Mouse (Mus musculus): ENCODE data around the gene Slc9a1.

Slc9a1 gene

DNA sequence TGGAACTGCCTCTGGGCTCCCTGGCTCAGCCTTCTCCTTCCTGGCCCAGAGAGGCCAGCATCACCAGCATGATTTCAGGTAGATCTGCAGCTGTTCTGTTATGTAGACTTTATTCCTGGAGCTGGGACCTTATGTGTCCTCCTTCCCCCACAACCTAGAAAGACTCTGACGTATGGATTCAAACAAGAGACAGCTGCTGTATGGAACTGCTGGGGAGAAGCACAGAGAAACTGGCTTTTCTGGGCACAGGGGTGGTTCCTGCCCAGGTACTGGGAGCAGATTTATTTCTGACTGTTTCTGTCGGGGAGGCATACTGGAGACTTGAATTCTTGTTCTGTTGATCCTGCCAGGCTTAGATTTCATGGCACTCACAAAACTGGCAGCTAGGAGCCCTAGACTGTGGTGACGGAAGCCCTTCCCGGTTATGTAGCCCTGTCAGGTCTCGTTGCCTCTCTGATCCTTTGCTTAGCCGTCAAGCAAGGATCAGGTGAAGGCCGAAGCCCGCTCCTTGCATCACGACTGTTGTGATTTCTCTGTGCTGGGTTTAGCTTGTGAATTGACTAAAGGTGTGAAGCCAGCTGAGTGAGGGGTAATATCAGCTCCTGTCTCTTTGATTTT is 34.2 kb downstream of the Slc9a1 start:
- DNase-seq (ENCODE audit: low spot score): no peak

DNA sequence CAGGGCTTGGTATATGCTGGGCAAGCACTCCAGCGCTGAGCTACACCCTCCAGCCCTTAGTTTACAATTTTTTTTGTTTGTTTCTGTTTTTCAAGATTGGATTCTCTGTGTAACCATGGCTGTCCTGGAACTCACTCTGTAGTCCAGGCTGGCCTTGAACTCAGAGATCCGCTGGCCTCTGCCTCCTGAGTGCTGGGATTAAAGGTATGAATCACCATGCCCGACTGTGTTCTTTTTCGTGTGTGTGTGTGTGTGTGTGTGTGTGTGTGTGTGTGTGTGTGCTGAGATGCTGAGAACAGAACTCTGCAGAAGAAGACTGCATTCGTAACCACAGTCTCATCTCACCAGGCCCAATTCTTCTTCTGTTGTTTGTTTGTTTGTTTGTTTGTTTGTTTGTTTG is 34.8 kb downstream of the Slc9a1 start:
- no peak for DNase-seq (ENCODE audit: low spot score)

DNA sequence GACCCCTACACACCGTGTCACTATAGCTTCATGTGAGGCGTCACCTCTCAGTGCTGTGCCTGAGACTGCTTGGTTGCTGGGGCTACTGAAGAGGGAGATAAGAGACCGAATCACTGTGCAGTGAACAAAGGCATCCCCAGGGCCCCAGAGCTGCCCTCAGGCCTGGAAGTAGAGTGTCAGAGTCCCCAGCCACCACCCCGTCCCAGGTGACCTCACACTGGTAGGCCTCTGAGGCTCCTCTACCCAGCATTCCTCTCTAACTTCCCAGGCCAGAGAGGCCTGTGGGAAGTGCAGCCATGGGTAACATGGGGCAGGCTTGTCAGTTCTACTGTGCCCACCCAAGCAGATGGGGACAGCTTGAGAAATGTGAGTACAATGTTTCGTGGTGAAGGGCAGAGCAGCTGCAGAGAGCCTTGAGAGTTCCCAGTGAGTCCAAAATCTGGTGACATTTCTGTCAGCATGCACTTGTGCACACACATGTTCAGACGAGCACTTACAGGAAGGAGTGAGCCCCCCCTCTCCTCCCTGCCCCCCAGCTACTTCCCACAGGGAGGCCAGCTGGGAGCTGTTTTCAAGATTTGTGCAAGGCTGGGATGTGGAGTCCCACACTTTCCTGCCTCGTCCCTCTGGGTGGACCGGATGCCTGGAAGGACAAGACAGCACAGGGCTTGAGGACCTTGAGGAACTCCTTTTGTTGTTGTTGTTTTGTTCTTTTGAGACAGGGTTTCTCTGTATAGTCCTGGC is 37.0 kb downstream of the Slc9a1 start:
- no peak for DNase-seq (ENCODE audit: low spot score)

DNA sequence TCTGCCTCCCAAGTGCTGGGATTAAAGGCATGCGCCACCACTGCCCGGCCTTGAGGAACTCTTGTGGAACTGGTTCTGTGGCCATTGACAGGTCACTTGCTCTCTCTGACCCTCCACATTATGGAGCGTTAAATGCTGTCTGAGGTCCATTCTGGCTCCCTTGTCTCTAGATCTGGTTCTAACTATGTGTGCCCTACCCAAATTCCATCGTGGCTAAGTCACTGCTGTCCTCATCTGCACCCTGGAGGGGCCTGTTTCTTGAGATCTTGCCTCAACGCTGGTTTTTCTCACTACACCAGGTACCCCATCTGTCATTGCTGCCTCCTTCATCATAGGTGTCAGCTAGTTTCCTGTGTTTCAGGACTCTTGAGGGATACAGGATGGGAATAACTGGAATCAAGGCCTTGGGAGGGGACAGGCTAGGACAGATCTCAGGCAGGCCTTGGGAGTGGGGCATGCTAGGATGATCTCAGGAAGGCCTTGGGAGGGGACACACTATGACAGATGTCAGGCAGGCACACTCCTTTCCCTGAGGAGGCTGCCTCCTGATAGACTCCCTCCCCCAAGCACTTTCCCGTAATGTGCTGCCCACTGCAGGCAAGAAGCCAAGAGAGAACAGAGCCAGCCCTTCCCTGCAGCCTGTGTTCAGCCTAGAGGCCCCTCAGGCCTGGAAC is 37.7 kb downstream of the Slc9a1 start:
- DNase-seq (ENCODE audit: low spot score): no peak

DNA sequence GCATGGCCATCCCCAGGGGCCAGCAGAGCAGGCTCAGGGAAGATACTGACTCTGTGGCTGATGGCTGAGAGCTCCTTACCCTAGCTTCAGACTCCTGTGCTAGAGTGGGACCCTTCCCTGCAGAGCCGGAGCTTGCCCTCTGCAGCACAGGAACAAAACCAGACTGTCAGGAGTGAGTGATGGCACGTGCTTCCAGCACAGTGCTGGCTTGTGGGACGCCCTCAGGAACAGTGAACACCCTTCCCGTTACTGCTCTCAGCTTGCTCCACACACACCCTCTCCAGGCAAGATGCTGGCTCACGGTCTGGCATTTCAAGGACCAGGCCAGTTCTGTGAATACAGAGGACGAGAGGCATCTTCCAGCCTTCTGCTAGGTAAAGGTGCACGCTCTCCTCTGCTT is 38.5 kb downstream of the Slc9a1 start:
- no peak for DNase-seq (ENCODE audit: low spot score)

DNA sequence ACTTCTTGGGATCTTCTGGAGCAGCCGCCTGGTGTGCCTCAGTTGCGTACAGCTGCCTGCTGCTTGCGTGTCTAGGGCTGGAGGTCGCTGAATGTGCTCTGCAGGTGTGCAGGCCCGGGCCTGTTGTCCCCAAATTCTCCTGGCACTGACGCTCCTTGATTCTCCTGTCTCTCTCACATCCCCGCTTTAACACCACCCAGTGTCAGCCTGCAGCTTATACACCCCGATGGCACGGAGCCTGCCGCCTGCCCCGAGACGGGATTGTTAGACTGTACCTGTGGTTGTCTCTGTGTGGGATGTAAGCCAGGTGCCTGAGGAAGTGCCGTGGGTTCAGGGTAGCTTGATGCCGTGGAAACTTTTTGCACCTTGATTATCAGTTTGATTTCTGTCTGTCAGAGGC is 41.5 kb downstream of the Slc9a1 start:
- no peak for DNase-seq (ENCODE audit: low spot score)

DNA sequence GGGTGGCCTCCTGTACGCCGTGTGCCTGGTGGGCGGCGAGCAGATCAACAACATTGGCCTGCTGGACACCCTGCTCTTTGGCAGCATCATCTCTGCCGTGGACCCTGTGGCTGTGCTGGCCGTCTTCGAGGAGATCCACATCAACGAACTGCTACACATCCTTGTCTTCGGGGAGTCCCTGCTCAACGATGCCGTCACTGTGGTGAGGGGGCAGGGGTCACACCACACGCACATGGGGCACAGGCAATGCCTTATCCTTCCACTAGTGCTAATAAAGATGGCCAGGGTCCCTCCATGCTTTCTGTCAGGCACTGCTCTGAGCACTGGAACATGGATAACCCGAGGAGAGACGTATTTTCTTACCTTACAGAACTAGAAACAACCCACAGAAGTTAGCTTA is 42.6 kb downstream of the Slc9a1 start:
- DNase-seq (ENCODE audit: low spot score): no peak

DNA sequence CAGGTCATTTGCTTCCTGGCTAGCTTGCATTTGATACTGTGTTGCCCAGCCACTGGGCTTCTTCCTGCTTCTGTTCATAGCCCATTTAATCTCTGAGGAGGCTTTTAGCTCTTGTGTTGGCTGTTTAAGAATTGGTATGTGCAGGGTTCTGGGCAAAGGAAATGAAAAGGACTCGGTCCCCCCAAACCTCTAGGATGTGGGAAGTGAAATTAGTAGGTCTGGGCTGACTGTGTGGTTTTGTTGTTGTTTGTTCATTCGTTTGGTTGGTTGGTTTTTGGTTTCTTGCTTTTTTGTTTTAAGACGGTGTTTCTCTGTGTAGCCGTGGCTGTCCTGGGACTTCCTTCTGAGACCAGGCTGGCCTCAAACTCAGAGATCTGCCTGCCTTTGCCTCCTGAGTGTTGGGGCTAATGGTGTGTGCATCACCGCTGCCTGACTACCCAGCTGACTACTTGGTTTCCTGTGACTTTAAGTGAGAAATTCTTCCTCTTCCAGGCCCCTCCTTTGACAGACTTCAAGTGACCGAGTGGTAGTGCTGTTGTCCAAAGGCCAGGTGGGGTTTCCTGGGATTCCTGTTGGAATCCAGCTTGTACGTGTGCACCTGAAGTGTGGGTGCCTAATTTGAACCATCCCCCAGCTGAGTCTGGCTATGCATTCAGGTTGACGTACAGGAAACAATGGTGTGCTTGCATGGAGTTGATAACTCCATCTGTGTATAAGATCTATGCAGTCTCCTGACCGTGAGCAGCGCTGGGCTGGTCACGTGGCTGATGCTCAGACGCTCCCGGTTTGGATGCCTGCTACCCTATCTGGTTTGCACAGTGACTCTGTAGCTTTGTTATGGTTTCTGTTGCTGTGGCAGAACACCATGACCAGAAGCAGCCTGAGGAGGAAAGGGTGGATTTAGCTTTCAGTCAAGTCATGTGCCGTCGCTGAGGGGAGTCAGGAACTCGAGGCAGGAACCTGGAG is 43.4 kb downstream of the Slc9a1 start:
- DNase-seq (ENCODE audit: low spot score): no peak

DNA sequence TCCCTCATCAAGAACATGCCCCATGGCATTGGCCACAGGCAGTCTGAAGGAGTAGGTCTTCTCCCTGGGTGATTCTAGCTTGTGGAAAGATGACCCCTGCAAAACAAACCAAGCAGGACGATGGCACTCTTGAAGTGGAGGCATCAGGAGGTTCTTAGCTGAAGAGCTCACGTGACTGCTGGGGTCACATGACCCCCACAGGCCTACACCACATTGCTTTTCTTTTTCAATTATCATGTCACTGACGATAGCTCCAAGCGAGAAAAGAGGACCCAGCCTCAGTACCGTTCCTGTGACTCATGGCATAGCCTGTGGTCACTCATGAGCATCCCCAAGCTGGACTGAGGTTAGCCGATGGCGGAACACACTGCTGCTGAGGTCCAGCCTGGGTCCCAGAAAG is 44.1 kb downstream of the Slc9a1 start:
- no peak for DNase-seq (ENCODE audit: low spot score)

DNA sequence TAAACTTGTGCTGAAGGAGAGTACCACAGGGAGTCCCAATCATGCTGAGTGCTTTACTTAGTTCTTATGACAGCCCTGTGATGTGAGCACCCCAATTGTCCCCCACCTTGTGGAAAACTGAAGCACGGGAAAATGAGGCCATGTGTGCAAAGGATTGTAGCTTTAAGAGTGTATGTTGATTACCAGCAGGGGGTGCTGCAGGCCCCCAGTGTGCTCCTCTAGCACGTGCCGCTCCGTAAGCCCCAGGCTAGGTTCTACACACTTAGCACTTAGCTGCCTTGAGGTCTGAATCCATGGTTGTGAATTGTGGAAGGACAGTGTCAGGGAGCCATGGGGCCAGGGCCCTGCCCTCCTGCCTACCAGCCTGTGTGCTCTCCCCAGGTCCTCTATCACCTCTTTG is 45.4 kb downstream of the Slc9a1 start:
- DNase-seq (ENCODE audit: low spot score): no peak

DNA sequence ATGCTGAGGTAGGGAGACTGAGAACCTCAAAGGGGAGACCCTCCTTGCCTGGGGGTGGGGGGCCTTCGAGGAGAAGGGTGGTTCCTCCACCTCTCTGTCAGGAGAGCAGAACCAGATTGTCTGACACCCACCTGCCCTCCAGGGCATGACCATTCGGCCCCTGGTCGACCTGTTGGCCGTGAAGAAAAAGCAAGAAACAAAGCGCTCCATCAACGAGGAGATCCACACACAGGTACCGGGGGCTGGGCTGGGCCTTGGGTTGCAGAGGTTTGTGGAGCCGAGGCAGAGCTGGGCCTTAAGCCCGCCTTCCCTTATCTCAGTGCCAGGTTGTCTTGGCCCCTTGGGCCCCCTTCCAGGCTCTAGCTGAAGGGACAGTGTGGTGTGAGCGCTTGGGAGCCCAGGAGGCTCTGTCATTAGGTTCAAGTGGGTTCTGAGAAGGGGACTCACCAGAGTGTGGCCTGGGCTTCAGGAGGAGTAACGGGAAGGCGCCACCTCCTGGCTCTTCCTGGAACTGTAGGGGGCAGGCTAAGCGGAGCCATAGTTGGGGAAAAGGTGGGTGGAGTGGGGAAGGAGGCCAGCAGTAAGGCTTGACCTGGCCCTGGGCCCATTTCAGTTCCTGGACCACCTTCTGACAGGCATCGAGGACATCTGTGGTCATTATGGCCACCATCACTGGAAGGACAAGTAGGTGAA is 50.0 kb downstream of the Slc9a1 start:
- peak; percentile 46 for DNase-seq (ENCODE audit: low spot score)

DNA sequence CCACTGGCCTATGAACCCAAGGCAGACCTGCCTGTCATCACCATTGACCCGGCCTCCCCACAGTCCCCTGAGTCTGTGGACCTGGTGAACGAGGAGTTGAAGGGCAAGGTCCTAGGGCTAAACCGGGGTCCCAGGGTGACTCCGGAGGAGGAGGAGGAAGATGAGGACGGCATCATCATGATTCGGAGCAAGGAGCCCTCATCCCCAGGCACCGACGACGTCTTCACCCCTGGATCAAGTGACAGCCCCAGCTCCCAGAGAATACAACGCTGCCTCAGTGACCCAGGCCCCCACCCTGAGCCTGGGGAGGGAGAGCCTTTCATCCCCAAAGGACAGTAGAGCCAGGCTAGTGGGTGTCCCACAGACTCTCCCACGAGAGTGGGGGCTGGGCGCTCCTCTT is 52.5 kb downstream of the Slc9a1 start:
- no peak for DNase-seq (ENCODE audit: low spot score)

DNA sequence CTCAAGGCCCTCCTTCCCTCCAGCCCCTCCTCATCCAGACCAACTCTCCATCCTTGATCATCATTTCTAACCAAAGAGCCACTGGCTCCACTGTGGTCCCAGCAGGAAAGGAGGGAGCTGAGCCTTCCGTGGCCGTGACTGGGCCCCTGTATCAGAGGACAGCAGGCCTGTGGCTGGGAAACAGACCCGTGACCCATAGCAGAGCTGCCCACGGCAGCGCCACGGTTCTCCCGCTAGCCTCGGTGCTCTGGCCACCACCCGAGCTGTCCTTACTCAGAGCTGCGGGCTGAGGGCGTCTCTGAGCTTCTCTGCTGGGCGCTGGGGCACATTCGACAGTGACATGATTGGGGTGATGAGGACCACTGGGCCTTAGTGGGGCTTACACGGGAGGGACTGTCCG is 53.1 kb downstream of the Slc9a1 start:
- no peak for DNase-seq (ENCODE audit: low spot score)

DNA sequence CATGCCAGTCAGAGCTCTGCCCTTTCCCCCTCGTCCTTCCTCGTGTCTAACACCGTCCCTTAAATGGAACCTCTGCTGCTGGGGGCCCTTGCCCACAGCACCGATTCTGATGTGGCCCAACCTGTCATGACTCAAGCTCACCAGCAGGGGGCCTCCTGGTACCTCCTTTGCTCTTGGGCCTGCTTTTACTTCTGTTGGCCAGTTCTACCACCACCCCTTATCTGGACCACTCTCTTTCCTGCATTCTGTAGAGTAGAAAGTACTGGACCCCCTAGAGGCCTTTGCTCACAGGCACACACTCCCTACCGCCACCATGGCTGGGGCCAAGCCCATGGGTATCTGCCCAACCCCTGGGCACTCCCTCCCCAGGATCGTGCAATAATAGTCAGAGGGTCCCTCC is 53.6 kb downstream of the Slc9a1 start:
- no peak for DNase-seq (ENCODE audit: low spot score)

DNA sequence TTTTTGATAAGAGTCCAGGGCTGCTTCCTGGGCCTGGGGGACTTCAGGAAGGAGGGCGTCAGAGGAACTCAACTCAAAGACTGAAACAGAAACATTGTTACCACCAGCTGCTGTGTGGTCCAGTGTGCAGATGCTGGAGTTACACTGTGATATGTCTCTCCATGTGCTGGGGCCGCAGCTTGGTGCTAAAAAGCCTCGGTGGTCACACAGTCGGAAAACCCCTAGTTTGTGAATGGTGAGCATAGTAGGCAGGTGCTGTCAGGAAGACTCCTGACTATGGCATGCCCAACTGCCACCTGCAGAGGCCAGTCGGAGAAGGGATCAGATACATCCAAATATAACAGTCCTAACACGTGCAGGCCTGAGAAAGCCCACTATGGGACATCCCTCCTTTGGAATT is 54.2 kb downstream of the Slc9a1 start:
- DNase-seq (ENCODE audit: low spot score): no peak

DNA sequence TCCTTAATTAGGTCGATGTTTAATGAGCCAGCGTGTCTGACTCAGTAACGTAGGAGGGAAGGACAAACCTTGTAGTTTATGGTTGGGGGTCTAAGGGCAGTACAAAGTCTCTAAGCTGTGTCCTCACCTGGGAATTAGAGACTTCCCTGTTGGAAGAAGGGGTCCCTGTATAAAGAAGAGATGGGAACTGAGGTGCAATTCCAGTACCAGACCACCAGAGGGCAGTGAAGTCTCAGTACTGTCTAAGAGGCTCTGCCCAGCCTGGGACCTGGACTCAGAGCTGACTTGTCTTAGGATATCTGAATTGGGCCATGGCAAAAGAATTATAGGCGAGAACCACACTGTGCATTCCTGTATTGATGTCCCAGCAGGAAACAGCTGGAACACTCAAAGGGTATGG is 54.6 kb downstream of the Slc9a1 start:
- no peak for DNase-seq (ENCODE audit: low spot score)

DNA sequence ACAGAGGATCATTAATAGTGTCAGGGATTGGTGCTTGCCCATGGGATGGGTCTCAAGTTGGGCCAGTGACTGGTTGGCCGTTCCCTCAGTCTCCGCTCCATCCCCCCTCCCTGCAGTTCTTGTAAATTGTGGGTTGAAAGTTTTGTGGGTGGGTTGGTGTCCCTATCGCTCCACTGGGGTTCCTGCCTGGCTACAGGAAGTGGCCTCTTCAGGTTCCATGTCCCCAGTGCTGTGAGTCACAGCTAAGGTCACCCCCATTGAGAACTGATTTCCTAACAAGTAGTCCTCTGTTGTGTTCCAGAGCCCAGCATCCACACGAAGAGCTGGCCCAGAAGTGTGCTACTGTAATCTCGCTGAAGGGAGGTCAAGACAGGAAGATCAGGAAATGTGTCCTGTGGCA is 56.6 kb downstream of the Slc9a1 start:
- no peak for DNase-seq (ENCODE audit: low spot score)

DNA sequence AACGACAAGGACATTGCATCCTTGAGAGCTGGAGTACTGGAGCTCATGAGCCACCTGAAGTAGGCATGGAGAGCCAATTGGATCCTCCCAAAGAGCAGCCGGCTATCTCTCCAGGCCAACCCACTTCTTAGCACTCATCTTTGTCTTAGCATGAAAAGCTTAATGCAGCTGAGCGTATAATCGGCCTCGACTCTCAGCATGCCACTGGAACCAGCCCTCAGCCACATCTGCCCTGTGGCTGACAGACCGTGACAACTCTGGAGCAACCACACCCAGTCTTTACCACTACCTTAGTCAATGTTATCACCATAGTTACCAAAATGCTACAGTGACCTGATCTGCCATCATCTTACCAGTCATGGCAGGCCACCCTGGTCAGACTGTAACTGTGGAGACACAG is 62.0 kb downstream of the Slc9a1 start:
- no peak for DNase-seq (ENCODE audit: low spot score)

DNA sequence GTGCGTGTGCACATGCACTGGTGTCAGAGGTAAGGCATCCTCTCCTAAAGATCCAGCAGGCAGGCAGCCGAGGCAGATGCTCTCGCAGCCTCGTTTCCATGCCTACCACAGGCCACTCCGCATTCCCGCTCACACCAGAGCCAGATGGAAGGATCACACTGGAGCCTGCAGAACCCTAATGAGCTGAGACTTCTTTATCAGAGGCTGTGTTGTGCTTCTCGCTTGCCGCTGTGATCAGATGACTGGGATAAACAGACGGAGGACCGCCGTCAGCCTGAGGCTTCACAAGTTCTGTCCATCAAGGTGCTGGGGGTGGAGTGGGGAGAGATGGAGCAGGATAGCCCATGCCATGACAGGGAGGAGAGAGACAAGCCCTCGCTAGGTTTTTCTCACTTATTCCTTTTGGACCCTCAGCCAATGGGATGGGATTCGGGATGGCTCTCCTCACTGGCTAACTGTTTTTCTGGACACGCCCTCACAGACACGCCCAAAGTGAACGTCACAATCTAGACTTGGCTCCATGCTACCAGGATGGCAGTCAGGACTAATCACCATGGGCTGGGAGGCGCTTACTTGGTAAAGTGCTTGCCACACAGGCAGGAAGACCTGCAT is 63.2 kb downstream of the Slc9a1 start:
- no peak for DNase-seq (ENCODE audit: low spot score)

DNA sequence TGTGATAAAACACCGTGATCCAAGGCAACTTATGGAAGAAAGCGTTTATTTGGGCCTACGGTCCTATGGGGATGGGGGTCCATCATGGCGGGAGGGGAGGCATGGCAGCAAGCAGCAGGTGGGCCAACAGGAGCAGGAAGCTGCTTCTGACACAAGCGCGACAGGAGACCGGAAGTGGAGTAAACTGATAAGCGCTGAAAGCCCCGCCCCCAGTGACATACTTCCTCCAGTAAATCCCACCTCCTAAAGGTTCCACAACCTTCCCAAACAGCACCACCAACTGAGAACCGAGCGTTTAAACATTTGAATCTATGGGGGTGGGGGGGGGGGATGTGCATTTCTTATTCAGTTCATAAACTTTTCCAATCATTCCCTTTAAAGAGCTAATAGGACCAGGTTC is 66.4 kb downstream of the Slc9a1 start:
- no peak for DNase-seq (ENCODE audit: low spot score)

All from urinary bladder, postnatal 10 days (tissue).